Mouse (Mus musculus): ENCODE data around the gene Cox20. TPM values are rescaled to one million over a fixed set of nuclear protein-coding genes. Genes with fewer than 3 reads are reported as not detected.
"Not testable (repeated sequence)": the region's sequence is repeated elsewhere in the genome, so short reads cannot be mapped to it uniquely, and the experiment has no call there.

Gene Cox20
- polyA plus RNA-seq, 1 experiment from 2014 or later, result 88.5 TPM

DNA sequence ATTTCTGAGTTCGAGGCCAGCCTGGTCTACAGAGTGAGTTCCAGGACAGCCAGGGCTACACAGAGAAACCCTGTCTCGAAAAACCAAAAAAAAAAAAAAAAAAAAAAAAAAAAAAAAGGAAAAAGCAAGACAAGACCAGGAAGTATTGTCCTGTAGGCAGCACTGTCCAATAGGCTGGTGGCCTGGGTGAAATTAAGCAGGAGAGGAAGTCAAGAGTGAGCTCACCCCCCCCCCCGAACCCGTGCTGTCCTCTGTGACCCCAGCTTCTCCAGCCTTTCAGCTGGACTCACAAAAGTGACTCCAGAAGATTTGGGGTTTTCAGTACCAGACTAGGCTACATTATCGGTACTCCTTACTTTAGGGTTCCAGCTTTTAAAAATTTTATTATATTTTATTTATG lies 23.7 kb downstream of the Cox20 start:
- no peak overlapping the region for H3K27ac ChIP-seq
- H3K4me1 ChIP-seq, result peaks cover 10% of the 10 kb centered on the region; the same call in 1 of the 2 replicates
- WGBS, result 85% methylated on average over 5 of the region's 5 CpGs
- no peaks in the 10 kb centered on the region for H3K36me3 ChIP-seq
- no peaks in the 10 kb centered on the region for H3K27me3 ChIP-seq (ENCODE audit: low read depth, poor library complexity, severe bottlenecking)
- DNase-seq (ENCODE audit: low spot score), result no peak
- no peak overlapping the region for H3K4me3 ChIP-seq
- no peaks in the 10 kb centered on the region for H3K9me3 ChIP-seq (replicated peaks)

DNA sequence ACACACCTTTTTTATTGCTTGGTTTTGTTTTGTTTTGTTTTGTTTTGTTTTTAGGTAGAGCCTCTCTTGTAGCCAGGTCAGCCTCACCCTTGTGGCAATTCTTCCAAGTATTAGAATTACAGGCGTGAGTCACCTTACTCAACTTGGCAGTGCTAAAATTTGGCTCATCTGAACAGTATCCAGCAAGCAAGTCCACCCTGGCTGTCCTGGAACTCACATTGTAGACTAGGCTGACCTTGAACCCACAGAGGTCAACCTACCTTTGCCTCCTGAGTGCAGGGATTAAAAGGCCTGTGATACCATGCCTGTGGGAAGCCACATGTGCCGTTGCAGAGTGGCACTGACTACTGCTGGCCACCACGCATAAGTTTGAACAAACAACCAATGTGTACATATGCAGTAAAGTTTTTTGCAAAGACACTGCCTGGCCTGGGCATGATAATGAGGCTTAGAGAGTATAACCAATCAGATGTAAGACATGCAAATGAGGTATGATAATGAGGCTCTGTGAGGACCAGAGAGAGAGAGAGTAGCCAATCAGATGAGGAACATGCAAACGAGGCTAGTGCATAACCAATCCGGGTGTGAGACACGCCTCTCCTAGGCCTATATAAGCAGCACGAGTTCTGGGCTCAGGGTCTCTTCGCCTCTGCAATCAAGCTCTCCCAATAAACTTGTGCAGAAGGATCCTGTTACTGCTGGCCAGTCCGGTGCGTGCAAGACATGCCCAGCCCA lies 25.3 kb downstream of the Cox20 start:
- not testable (repeated sequence) for H3K4me1 ChIP-seq; H3K27me3 ChIP-seq (ENCODE audit: low read depth, poor library complexity, severe bottlenecking); H3K36me3 ChIP-seq; H3K27ac ChIP-seq; H3K4me3 ChIP-seq; DNase-seq (ENCODE audit: low spot score); H3K9me3 ChIP-seq (replicated peaks)
- 92% methylated on average over 10 of the region's 10 CpGs for WGBS

DNA sequence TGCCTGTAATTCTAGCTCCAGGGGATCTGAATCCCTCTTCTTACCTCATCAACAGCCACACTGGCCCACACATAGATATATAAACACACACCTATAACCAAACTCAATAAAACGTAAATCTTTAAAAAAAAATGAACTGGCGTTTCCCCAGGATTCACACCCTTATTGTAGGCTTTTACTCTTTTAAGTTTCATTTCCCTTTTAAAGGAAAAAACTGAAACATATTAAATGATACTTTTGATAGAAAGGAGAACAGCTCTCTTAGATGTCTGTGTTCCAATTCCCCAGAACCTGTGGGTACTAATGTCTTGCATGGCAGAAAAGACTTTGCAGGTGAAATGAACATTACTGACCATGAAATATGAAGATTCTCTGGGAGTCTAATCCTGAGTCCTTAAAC lies 31.9 kb downstream of the Cox20 start:
- 94% methylated on average over 2 of the region's 2 CpGs for WGBS
- DNase-seq (ENCODE audit: low spot score), result no peak
- H3K4me1 ChIP-seq, result 0 out of 2 replicates have a peak, but pooled peaks cover 7% of the 10 kb centered on the region
- H3K27me3 ChIP-seq (ENCODE audit: low read depth, poor library complexity, severe bottlenecking), result no peaks in the 10 kb centered on the region
- no peak overlapping the region for H3K27ac ChIP-seq
- H3K36me3 ChIP-seq, result no peaks in the 10 kb centered on the region
- H3K4me3 ChIP-seq, result no peak overlapping the region
- H3K9me3 ChIP-seq (replicated peaks), result no peaks in the 10 kb centered on the region

DNA sequence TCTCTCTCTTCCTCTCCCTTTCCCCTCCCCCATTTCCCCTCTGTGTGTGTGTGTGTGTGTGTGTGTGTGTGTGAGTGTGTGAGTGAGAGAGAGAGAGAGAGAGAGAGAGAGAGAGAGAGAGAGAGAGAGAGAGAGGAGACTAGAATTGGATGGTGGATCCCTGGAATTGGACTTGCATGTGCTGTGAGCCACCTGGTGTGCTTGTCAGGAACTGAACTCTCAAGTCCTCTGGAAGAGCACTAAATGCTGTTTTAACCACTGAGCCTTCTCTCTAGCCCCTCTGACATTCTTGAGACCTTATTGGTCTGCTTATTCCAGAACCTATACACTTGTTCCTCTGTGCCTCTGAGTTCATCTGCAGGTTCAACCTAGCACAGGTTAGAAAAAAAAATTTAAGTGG lies 32.7 kb downstream of the Cox20 start:
- Histone ChIP-seq H3K27me3 (ENCODE audit: low read depth, poor library complexity, severe bottlenecking) (no peaks in the 10 kb centered on the region), H3K27ac (no peak overlapping the region), H3K9me3 (replicated peaks) (no peaks in the 10 kb centered on the region), H3K36me3 (no peaks in the 10 kb centered on the region), H3K4me1 (0 out of 2 replicates have a peak, but pooled peaks cover 7% of the 10 kb centered on the region), H3K4me3 (no peak overlapping the region)
- no peak for DNase-seq (ENCODE audit: low spot score)

- H3K27me3 ChIP-seq (ENCODE audit: low read depth, poor library complexity, severe bottlenecking), result no peaks in the 10 kb centered on the region
- H3K27ac ChIP-seq, result no peak overlapping the region
- H3K9me3 ChIP-seq (replicated peaks), result no peaks in the 10 kb centered on the region
- H3K4me1 ChIP-seq, result no peaks in the 10 kb centered on the region
- no peak overlapping the region for H3K4me3 ChIP-seq
- H3K36me3 ChIP-seq, result no peaks in the 10 kb centered on the region
- 70% methylated on average over 3 of the region's 3 CpGs for WGBS
- DNase-seq (ENCODE audit: low spot score), result no peak
These were observed 35.6 kb downstream of the Cox20 start for GRCm38 (mm10) chr1:178354576-178354975.

DNA sequence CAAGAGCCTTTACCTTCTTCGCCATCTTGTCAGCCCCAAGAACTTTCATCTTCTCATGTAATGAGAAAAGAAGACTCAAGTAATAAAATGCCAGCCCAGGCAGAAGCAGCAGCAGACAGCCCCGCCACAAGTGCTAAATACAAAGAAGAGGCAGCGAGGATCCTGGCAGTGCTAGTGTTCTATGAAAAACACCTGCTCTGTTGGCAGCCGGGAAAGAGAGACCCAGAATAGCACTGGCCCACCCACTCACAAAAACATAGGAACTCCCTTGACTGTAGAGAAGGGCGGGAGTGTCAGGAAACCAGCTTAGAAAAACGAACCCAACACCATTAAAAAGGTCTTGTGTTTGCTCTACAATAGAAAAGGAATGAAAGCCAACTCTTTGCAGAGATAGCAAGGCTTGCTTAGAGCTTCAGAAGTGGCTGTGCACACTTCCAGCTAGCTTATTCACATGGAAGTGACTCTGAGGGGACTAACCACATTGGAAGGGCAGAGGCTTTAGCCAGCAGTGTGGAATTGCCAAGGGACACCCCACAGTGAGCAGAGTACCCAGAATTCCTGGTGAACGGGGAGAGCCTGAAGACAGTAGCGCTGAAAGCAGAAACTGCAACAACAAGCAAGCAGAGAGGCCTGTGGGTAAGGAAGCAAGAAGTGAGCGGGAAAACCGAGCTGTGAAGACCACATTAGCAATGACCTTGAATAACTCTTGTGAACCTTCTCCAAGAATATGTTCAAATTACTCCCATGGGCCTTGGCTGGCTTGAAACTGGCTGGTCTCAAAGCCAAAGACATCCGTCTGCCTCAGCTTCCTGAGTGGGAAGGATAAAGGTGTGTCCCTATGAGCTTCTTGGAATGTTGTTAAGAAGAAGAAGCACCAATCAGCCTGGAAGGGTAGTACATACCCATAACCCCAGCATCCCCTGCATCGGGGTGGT lies 39.1 kb downstream of the Cox20 start:
- DNase-seq (ENCODE audit: low spot score), result no peak
- 82% methylated on average over 12 of the region's 12 CpGs for WGBS

GRCm38 (mm10) chr1:178360264-178360663 lies 41.3 kb downstream of the Cox20 start:
- H3K4me1 ChIP-seq, result no peaks in the 10 kb centered on the region
- DNase-seq (ENCODE audit: low spot score), result no peak
- no peak overlapping the region for H3K4me3 ChIP-seq

More for the DNA sequence above, 39.1 kb downstream of the Cox20 start:
- no peak overlapping the region for H3K4me3 ChIP-seq
- H3K9me3 ChIP-seq (replicated peaks), result no peaks in the 10 kb centered on the region
- H3K27ac ChIP-seq, result no peak overlapping the region
- H3K36me3 ChIP-seq, result no peaks in the 10 kb centered on the region
- H3K4me1 ChIP-seq, result no peaks in the 10 kb centered on the region
- H3K27me3 ChIP-seq (ENCODE audit: low read depth, poor library complexity, severe bottlenecking), result no peaks in the 10 kb centered on the region

DNA sequence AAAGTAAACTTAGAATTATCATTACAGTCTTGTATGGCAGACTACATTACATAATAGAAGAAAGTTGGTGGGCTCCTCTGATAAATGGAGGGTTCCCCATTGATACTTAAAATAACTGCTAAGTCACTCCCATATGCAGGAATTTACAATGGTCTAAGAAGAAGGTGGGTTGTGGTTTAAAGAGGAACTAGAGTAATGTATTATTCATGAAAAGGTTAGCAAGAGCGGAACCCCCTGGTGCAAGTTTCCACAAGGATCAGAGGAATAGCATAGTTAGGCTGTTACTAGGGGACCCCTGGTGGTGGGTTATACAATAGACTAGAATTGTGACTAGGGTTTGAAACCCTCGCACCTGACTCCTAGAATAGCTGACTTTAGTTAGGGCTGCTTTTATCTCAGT lies 41.8 kb downstream of the Cox20 start:
- Histone ChIP-seq H3K4me1 (no peaks in the 10 kb centered on the region), H3K27me3 (ENCODE audit: low read depth, poor library complexity, severe bottlenecking) (no peaks in the 10 kb centered on the region), H3K4me3 (no peak overlapping the region), H3K9me3 (replicated peaks) (no peaks in the 10 kb centered on the region), H3K27ac (no peak overlapping the region), H3K36me3 (no peaks in the 10 kb centered on the region)
- DNase-seq (ENCODE audit: low spot score), result no peak
- 89% methylated on average over 2 of the region's 2 CpGs for WGBS

More at GRCm38 (mm10) chr1:178360264-178360663, 41.3 kb downstream of the Cox20 start:
- H3K27ac ChIP-seq, result no peak overlapping the region
- no peaks in the 10 kb centered on the region for H3K9me3 ChIP-seq (replicated peaks)
- no peaks in the 10 kb centered on the region for H3K36me3 ChIP-seq
- 83% methylated on average over 11 of the region's 11 CpGs for WGBS
- no peaks in the 10 kb centered on the region for H3K27me3 ChIP-seq (ENCODE audit: low read depth, poor library complexity, severe bottlenecking)

- WGBS, result 91% methylated on average over 6 of the region's 6 CpGs
- no peaks in the 10 kb centered on the region for H3K27me3 ChIP-seq (ENCODE audit: low read depth, poor library complexity, severe bottlenecking)
- H3K36me3 ChIP-seq, result no peaks in the 10 kb centered on the region
- H3K9me3 ChIP-seq (replicated peaks), result no peaks in the 10 kb centered on the region
- DNase-seq (ENCODE audit: low spot score), result no peak
- H3K4me1 ChIP-seq, result peaks cover 16% of the 10 kb centered on the region
- H3K4me3 ChIP-seq, result no peak overlapping the region
- no peak overlapping the region for H3K27ac ChIP-seq
These were observed 46.2 kb downstream of the Cox20 start for GRCm38 (mm10) chr1:178365171-178365570.

GRCm38 (mm10) chr1:178368121-178368520 lies 49.2 kb downstream of the Cox20 start:
- H3K36me3 ChIP-seq, result no peaks in the 10 kb centered on the region
- H3K9me3 ChIP-seq (replicated peaks), result no peaks in the 10 kb centered on the region
- H3K27ac ChIP-seq, result peak overlapping the region; percentile 88; the same call in 1 of the 2 replicates
- H3K4me1 ChIP-seq, result peaks cover 16% of the 10 kb centered on the region
- peak overlapping the region; percentile 62; the same call in 1 of the 2 replicates for H3K4me3 ChIP-seq
- 80% methylated on average over 6 of the region's 6 CpGs for WGBS
- no peaks in the 10 kb centered on the region for H3K27me3 ChIP-seq (ENCODE audit: low read depth, poor library complexity, severe bottlenecking)
- DNase-seq (ENCODE audit: low spot score), result no peak

DNA sequence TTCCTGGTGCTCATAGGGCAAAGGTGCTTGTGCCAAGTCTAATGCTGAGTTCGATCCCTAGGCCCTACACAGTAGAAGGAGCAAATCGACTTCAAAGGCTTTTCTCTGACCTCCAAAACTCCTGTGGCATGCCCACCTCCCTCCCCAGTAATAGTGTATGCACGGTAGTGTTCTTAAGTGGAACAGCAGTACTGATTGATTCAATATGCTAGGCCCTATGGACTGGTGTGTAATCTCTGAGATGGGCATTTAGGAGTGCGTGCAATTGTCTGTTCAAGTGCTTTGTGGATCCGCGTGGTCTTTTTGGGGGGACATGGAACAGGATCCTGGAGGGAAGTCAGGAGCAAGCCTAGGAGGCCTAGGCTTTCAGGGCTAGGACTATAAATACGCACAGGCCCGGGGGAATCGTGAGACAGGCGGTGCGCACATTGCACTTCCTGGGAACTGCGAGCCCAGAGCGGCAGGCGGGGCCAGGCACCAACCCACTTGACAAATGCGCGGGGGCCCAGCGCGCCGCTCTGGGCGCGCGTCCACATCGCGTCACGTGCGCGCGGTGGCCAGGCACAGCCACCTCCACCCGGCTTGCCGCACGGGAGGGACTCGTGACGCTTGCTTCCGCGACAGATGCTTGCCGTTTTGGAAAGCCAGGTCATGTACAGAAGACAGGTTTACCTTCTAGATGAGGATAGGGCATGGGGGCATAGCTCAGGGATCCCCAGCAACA lies 49.8 kb downstream of the Cox20 start:
- 2% methylated on average over 36 of the region's 36 CpGs for WGBS
- Histone ChIP-seq H3K27me3 (ENCODE audit: low read depth, poor library complexity, severe bottlenecking) (no peaks in the 10 kb centered on the region), H3K9me3 (replicated peaks) (no peaks in the 10 kb centered on the region), H3K4me1 (peaks cover 16% of the 10 kb centered on the region), H3K27ac (peak overlapping the region; percentile 88), H3K4me3 (peak overlapping the region; percentile 62), H3K36me3 (no peaks in the 10 kb centered on the region)
- DNase-seq (ENCODE audit: low spot score), result peak; percentile 88

DNA sequence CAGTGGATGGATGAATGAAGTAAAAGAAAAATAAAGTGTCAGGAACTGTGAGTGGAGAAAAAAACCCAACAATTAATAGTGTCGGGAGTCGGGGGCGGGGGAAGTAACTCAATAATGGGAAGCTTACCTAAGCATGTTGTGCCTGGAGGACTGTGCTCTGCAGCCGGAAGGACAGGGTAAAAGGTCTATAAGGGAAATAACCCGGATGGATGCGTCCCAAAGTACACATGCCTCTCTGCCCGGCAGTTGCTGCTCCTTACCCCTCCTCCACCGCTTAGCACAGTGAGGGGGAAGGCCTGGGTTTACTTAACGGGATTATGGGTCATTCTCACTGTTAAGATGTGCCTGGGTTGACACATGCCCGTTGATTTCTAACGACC lies 50.3 kb downstream of the Cox20 start:
- Histone ChIP-seq H3K9me3 (replicated peaks) (no peaks in the 10 kb centered on the region), H3K27ac (peak overlapping the region; percentile 88), H3K4me3 (peak overlapping the region; percentile 62), H3K27me3 (ENCODE audit: low read depth, poor library complexity, severe bottlenecking) (no peaks in the 10 kb centered on the region), H3K36me3 (no peaks in the 10 kb centered on the region), H3K4me1 (peaks cover 16% of the 10 kb centered on the region)
- DNase-seq (ENCODE audit: low spot score), result peak; percentile 56
- under 1% methylated on average over 11 of the region's 11 CpGs for WGBS

All from limb, embryonic 10.5 days (tissue).